In genomic region chr10:128455280-128455679, GRCm38 (mm10) we compare ENCODE assay signal across 8 mouse cellular contexts. TPM values are rescaled to one million over a fixed set of nuclear protein-coding genes. Genes with fewer than 3 reads are reported as not detected.
DNase-seq lines count a peak whose midpoint lies in the region; TF ChIP-seq lines count a peak whose summit lies in the region.

No protein-coding gene starts in this region.

- no peak for TF ChIP-seq POLR2A in heart, adult 2 months (IDR thresholded peaks at IDR 0.05; ENCODE audit: insufficient read depth, low read depth, low read length)

- peaks cover 12% of the 10 kb centered on the region for H3K27me3 ChIP-seq in embryonic facial prominence, embryonic 10.5 days (replicated peaks; ENCODE audit: low read depth, poor library complexity, severe bottlenecking)
- H3K27me3 ChIP-seq in heart, adult 2 months (ENCODE audit: control insufficient read depth, insufficient read depth, low read length) = no peaks in the 10 kb centered on the region
- no peaks in the 10 kb centered on the region for H3K27me3 ChIP-seq in splenic B cell, adult 2 months (ENCODE audit: control insufficient read depth, insufficient read depth, low read length, poor library complexity, severe bottlenecking)

- H3K9ac ChIP-seq in heart, adult 2 months (ENCODE audit: low read depth, low read length) = peak overlapping the region; percentile 3; the same call in 1 of the 2 replicates

- peak overlapping the region; percentile 59; the same call in 1 of the 2 replicates for H3K27ac ChIP-seq in embryonic facial prominence, embryonic 10.5 days (replicated peaks)
- H3K27ac ChIP-seq in heart, adult 2 months = no peak overlapping the region

- peaks cover 12% of the 10 kb centered on the region for H3K4me1 ChIP-seq in embryonic facial prominence, embryonic 10.5 days
- peaks cover 4% of the 10 kb centered on the region for H3K4me1 ChIP-seq in heart, adult 2 months (ENCODE audit: control insufficient read depth, insufficient read depth, low read length)

- DNase-seq in A20 (ENCODE audit: low read depth, low spot score) (peak; percentile 84), liver (peak; percentile 69)
- peak; percentile 60 for DNase-seq in adrenal gland, adult 2 months
- peak; percentile 80 for DNase-seq in embryonic facial prominence, embryonic 10.5 days (ENCODE audit: low spot score)
- DNase-seq in heart, adult 2 months = peak; percentile 55 to 58
- peak; percentile 52 to 54 for DNase-seq in kidney, adult 8-10 months
- peak; percentile 12 to 25 for DNase-seq in monocyte, adult 2 months (ENCODE audit: low read depth in 1 of 2, low spot score in 2 of 2)
- peak; percentile 90 for DNase-seq in splenic B cell, adult 2 months (ENCODE audit: low read depth, low spot score)

- peak overlapping the region; percentile 33; the same call in 1 of the 2 replicates for H3K4me3 ChIP-seq in embryonic facial prominence, embryonic 10.5 days
- H3K4me3 ChIP-seq in heart, adult 2 months = no peak overlapping the region

- TF ChIP-seq EP300 in heart, adult 2 months (IDR thresholded peaks at IDR 0.05; ENCODE audit: insufficient read depth, low read depth, low read length) = peak; percentile 82; the same call in 1 of the 2 replicates

- intact Hi-C loops in heart, adult 2 months (cut with DNase I) = loop anchor here (1.0 to 5.0 kb wide), 3 partner anchors 45 to 120 kb away; no protein-coding TSS in a partner anchor

- TF ChIP-seq CTCF in heart, adult 2 months (IDR thresholded peaks at IDR 0.05) = peak; percentile 70

- 4% methylated on average over 6 of the region's 6 CpGs for WGBS in embryonic facial prominence, embryonic 10.5 days
- WGBS in heart, adult 2 months = 3% methylated on average over 6 of the region's 6 CpGs

- H3K79me2 ChIP-seq in heart, adult 2 months (replicated peaks; ENCODE audit: control insufficient read depth, insufficient read depth, low read length) = no peaks in the 10 kb centered on the region

- no peaks in the 10 kb centered on the region for H3K36me3 ChIP-seq in embryonic facial prominence, embryonic 10.5 days (replicated peaks)
- H3K36me3 ChIP-seq in heart, adult 2 months (ENCODE audit: control insufficient read depth, insufficient read depth, low read length) = no peaks in the 10 kb centered on the region
- no peaks in the 10 kb centered on the region for H3K36me3 ChIP-seq in splenic B cell, adult 2 months (ENCODE audit: control insufficient read depth, insufficient read depth, low read length, poor library complexity, severe bottlenecking)

- no peaks in the 10 kb centered on the region for H3K9me3 ChIP-seq in embryonic facial prominence, embryonic 10.5 days

RNA-seq across cellular contexts. Expression of gene Smarcc2, which starts 3.8 kb away (rescaled TPM):
- 100 to 1,000 TPM; 120 to 128 TPM for total RNA-seq in adrenal gland, adult 2 months (2021)
- polyA plus RNA-seq in adrenal gland, adult 2 months (2012; rRNA removed) = 129 and 130 TPM in 2 replicates
- polyA plus RNA-seq in embryonic facial prominence, embryonic 10.5 days (2016; fragmentation: Nextera tagmentation; extraction: Ambion mirVana) = 77.3 and 85.9 TPM in 2 replicates
- total RNA-seq in heart, adult 2 months (2021) = 10 to 100 TPM; 75.5 to 77.6 TPM
- polyA plus RNA-seq in heart, adult 2 months (2012; rRNA removed) = 49.1 and 61.1 TPM in 2 replicates

RNA-seq across cellular contexts. Expression of gene Myl6, which starts 38.7 kb away (rescaled TPM):
- total RNA-seq in adrenal gland, adult 2 months (2021) = 100 to 1,000 TPM; 786 to 985 TPM
- 324 and 445 TPM in 2 replicates for polyA plus RNA-seq in adrenal gland, adult 2 months (2012; rRNA removed)
- 733 and 768 TPM in 2 replicates for polyA plus RNA-seq in embryonic facial prominence, embryonic 10.5 days (2016; fragmentation: Nextera tagmentation; extraction: Ambion mirVana)
- 100 to 1,000 TPM; 242 to 302 TPM for total RNA-seq in heart, adult 2 months (2021)
- 379 and 468 TPM in 2 replicates for polyA plus RNA-seq in heart, adult 2 months (2012; rRNA removed)

RNA-seq across cellular contexts. Expression of gene Myl6b, which starts 43.2 kb away (rescaled TPM):
- 1 to 10 TPM; 6.2 to 8.3 TPM for total RNA-seq in adrenal gland, adult 2 months (2021)
- polyA plus RNA-seq in adrenal gland, adult 2 months (2012; rRNA removed) = 5.1 and 5.7 TPM in 2 replicates
- 2.3 and 3.1 TPM in 2 replicates for polyA plus RNA-seq in embryonic facial prominence, embryonic 10.5 days (2016; fragmentation: Nextera tagmentation; extraction: Ambion mirVana)
- 1 to 10 TPM; 3.5 to 3.8 TPM for total RNA-seq in heart, adult 2 months (2021)
- polyA plus RNA-seq in heart, adult 2 months (2012; rRNA removed) = 2.9 and 4.1 TPM in 2 replicates

RNA-seq across cellular contexts. Expression of gene Rnf41, which starts 43.8 kb away (rescaled TPM):
- 10 to 100 TPM; 39.1 to 41.7 TPM for total RNA-seq in adrenal gland, adult 2 months (2021)
- polyA plus RNA-seq in adrenal gland, adult 2 months (2012; rRNA removed) = 24.4 and 28.4 TPM in 2 replicates
- polyA plus RNA-seq in embryonic facial prominence, embryonic 10.5 days (2016; fragmentation: Nextera tagmentation; extraction: Ambion mirVana) = 42.1 and 44.6 TPM in 2 replicates
- total RNA-seq in heart, adult 2 months (2021) = 10 to 100 TPM; 15.8 to 16.9 TPM
- polyA plus RNA-seq in heart, adult 2 months (2012; rRNA removed) = 12.5 and 17.8 TPM in 2 replicates

RNA-seq across cellular contexts. Expression of gene Nabp2, which starts 44.0 kb away (rescaled TPM):
- 10 to 100 TPM; 79.3 to 93.8 TPM for total RNA-seq in adrenal gland, adult 2 months (2021)
- 21.3 and 22.2 TPM in 2 replicates for polyA plus RNA-seq in adrenal gland, adult 2 months (2012; rRNA removed)
- 119 and 129 TPM in 2 replicates for polyA plus RNA-seq in embryonic facial prominence, embryonic 10.5 days (2016; fragmentation: Nextera tagmentation; extraction: Ambion mirVana)
- 10 to 100 TPM; 45.2 to 48.2 TPM for total RNA-seq in heart, adult 2 months (2021)
- 25.0 and 25.1 TPM in 2 replicates for polyA plus RNA-seq in heart, adult 2 months (2012; rRNA removed)

Comparison
In these comparisons a context has a peak if more than half of its experiments do, and no peak if none do; other contexts are left out.
1. DNase-seq: peak in every context shown above with its lines; median percentile 90 in splenic B cell, adult 2 months; 84 in A20; 80 in embryonic facial prominence, embryonic 10.5 days; 69 in liver; 60 in adrenal gland, adult 2 months; 56 in heart, adult 2 months; 53 in kidney, adult 8-10 months; 18 in monocyte, adult 2 months.